Mouse (Mus musculus): ENCODE data around the gene Ankra2.

DNA sequence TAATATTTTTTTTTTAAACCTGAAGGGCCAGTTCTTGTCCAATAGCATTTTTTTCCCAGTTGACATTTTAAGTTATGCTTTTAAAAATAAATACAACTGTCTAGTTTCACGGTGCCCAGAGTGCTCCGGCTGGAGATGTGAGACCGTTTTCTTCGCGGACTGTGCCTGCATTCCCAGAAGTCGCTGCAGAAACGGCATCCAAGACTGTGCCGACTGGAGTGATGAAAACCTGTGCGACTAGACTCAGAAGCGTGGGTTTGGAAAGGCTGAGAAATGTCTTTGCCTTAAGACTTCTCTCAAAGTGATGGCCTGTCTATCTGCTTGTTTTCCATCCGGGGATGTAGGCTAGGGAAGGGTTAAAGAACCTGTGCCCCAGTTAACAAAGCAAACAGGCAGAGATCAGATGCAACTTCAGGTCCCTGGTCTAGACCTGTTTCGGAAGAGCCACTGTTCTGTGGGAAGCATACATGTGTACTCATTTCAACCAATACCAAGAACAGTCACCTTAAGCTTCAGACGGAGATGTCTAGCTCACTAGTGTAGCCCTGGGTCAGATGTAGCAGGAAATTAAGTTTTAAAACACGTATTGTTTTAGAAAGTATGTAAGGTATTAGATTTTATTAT lies 44.1 kb downstream of the Ankra2 start:
- TF ChIP-seq CTCF (IDR thresholded peaks at IDR 0.05; ENCODE audit: low read depth) (no peak), EP300 (IDR thresholded peaks at IDR 0.05; ENCODE audit: low read depth) (no peak)
